Comparison of ENCODE assay signal across 22 mouse cellular contexts in the genomic region with DNA sequence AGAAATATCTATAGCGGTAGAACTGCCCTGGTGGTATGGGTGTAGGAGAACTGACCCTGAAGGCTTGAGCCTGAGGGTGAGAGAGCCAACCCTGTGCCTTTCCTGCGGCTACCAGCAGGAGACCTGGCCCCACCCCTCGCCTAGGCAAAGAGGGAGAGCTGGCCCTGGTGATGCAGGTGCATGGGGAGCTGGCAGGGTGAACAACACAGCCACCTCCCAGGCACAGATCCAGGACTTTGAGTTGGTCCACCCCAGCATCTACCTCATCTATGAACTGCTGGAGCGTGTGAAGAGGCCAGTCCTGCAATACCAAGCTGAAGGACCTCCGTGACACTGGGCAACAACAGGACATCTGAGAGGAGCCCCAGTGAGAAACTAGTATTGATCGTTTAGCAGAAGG. TPM values are rescaled to one million over a fixed set of nuclear protein-coding genes. Genes with fewer than 3 reads are reported as not detected.
DNase-seq lines count a peak whose midpoint lies in the region; ATAC-seq and TF ChIP-seq lines count a peak whose summit lies in the region.
"Had no signal": no experiment of that assay in that cellular context is flagged by ENCODE, and none has a peak within 500 bp of the region (broad histone marks: within the 10 kb centered on the region; RNA-seq: fewer than 3 reads in every experiment).

No protein-coding gene starts in this region.

- DNase-seq in heart, adult 11 months: peak; percentile 82
- DNase-seq in heart, adult 9 months (ENCODE audit: low spot score in 2 of 2): no peak
- DNase-seq in kidney, adult 9 months: peak; percentile 54
- no peak for DNase-seq in lung, embryonic 14.5 days
- no peak for DNase-seq in lung, postnatal 14 days
- peak; percentile 56 to 68 for DNase-seq in kidney, postnatal 36 days
- no peak for DNase-seq in adrenal gland, adult 8-10 months
- DNase-seq: adrenal gland, postnatal 14 days; cerebellum, adult 8-10 months; gastrocnemius, adult 2 months; left cerebral cortex, postnatal 4 days; lung, adult 2 months; lung, postnatal 36 days had no signal

- H3K27ac ChIP-seq in kidney, embryonic 15.5 days: no peak overlapping the region
- no peak overlapping the region for H3K27ac ChIP-seq in lung, embryonic 14.5 days (ENCODE audit: low read depth)
- H3K27ac ChIP-seq: embryonic facial prominence, embryonic 15.5 days; gastrocnemius, adult 2 months; heart, embryonic 10.5 days; hindbrain, embryonic 10.5 days; left cerebral cortex, adult 2 months; limb, embryonic 15.5 days had no signal

- no peak overlapping the region for H3K4me3 ChIP-seq in kidney, embryonic 15.5 days (replicated peaks)
- H3K4me3 ChIP-seq in lung, embryonic 14.5 days (ENCODE audit: low read depth, low read length): no peak overlapping the region
- H3K4me3 ChIP-seq: embryonic facial prominence, embryonic 15.5 days; gastrocnemius, adult 2 months; heart, embryonic 10.5 days; hindbrain, embryonic 10.5 days; left cerebral cortex, adult 2 months; limb, embryonic 15.5 days had no signal

- H3K4me1 ChIP-seq in kidney, embryonic 15.5 days: 0 out of 2 replicates have a peak, but pooled peaks cover 3% of the 10 kb centered on the region
- H3K4me1 ChIP-seq in lung, embryonic 14.5 days (ENCODE audit: insufficient read depth): no peaks in the 10 kb centered on the region
- H3K4me1 ChIP-seq: embryonic facial prominence, embryonic 15.5 days; limb, embryonic 15.5 days had no signal

- H3K27me3 ChIP-seq in kidney, embryonic 15.5 days: peaks cover 20% of the 10 kb centered on the region
- peaks cover 7% of the 10 kb centered on the region; the same call in 1 of the 2 replicates for H3K27me3 ChIP-seq in lung, embryonic 14.5 days (ENCODE audit: insufficient read depth, low read length)

- H3K4me2 ChIP-seq in kidney, embryonic 15.5 days: no peak overlapping the region
- H3K4me2 ChIP-seq in lung, embryonic 14.5 days: no peak overlapping the region
- H3K4me2 ChIP-seq: embryonic facial prominence, embryonic 15.5 days; limb, embryonic 15.5 days; midbrain, embryonic 11.5 days had no signal

- peak; percentile 12; the same call in 1 of the 2 replicates for TF ChIP-seq CTCF in lung, embryonic 14.5 days (IDR thresholded peaks at IDR 0.05; ENCODE audit: low read depth)

- no peak for ATAC-seq in kidney, embryonic 15.5 days (replicated peaks; ENCODE audit: low FRiP score)
- ATAC-seq in lung, embryonic 14.5 days (ENCODE audit: insufficient read depth): no peak
- ATAC-seq: forebrain, embryonic 14.5 days; hindbrain, embryonic 16.5 days had no signal

- 58% methylated on average over 6 of the region's 6 CpGs for WGBS in kidney, embryonic 15.5 days
- 71% methylated on average over 6 of the region's 6 CpGs for WGBS in lung, embryonic 14.5 days

- no peaks in the 10 kb centered on the region for H3K9me3 ChIP-seq in kidney, embryonic 15.5 days (replicated peaks)
- no peaks in the 10 kb centered on the region for H3K9me3 ChIP-seq in lung, embryonic 14.5 days (ENCODE audit: low read depth, low read length)
- H3K9me3 ChIP-seq: embryonic facial prominence, embryonic 15.5 days; heart, embryonic 10.5 days; hindbrain, embryonic 10.5 days; limb, embryonic 15.5 days had no signal

- no peak overlapping the region for H3K9ac ChIP-seq in kidney, embryonic 15.5 days
- no peak overlapping the region for H3K9ac ChIP-seq in lung, embryonic 14.5 days
- H3K9ac ChIP-seq: embryonic facial prominence, embryonic 15.5 days; limb, embryonic 15.5 days had no signal

- no peaks in the 10 kb centered on the region for H3K36me3 ChIP-seq in kidney, embryonic 15.5 days
- H3K36me3 ChIP-seq in lung, embryonic 14.5 days (ENCODE audit: insufficient read depth): no peaks in the 10 kb centered on the region
- H3K36me3 ChIP-seq: embryonic facial prominence, embryonic 15.5 days; heart, embryonic 10.5 days; hindbrain, embryonic 10.5 days; limb, embryonic 15.5 days had no signal

RNA-seq across cellular contexts. Expression of gene Dock8, which starts 5.8 kb away (rescaled TPM):
- 3.7 and 4.2 TPM in 2 replicates for polyA plus RNA-seq in kidney, embryonic 15.5 days (2015; fragmentation: Nextera tagmentation; extraction: Ambion mirVana)
- 3.4 and 4.4 TPM in 2 replicates for polyA plus RNA-seq in lung, embryonic 14.5 days (2014; fragmentation: Nextera tagmentation; extraction: Ambion mirVana)
- 10 to 100 TPM; 13.7 to 21.4 (median 16.3) TPM for total RNA-seq in adrenal gland, adult 8-10 months (2022)

RNA-seq across cellular contexts. Expression of gene Cbwd1, which starts 32.1 kb away (rescaled TPM):
- 21.8 and 24.5 TPM in 2 replicates for polyA plus RNA-seq in kidney, embryonic 15.5 days (2015; fragmentation: Nextera tagmentation; extraction: Ambion mirVana)
- polyA plus RNA-seq in lung, embryonic 14.5 days (2014; fragmentation: Nextera tagmentation; extraction: Ambion mirVana): 20.0 and 21.5 TPM in 2 replicates
- total RNA-seq in adrenal gland, adult 8-10 months (2022): 10 to 100 TPM; 13.0 to 17.5 (median 15.8) TPM

Comparison
In these comparisons a context has a peak if more than half of its experiments do, and no peak if none do; other contexts are left out.
1. DNase-seq: peak in heart, adult 11 months (single experiment), kidney, adult 9 months (single experiment) and kidney, postnatal 36 days (2 of 2); none in heart, adult 9 months (0 of 2), lung, embryonic 14.5 days (single experiment), lung, postnatal 14 days (single experiment) and adrenal gland, adult 8-10 months (single experiment).